Mouse (Mus musculus) left cerebral cortex, adult 11 months (tissue): ENCODE measurements around the gene Zfp385c.
"Not testable (repeated sequence)": the region's sequence is repeated elsewhere in the genome, so short reads cannot be mapped to it uniquely, and the experiment has no call there.

Experiments
- DNase-seq: peaks from one replicate; pipeline ENCODE4 v3.0.0; 2022; ENCODE audit warnings: low spot score

Zfp385c gene

GRCm38 (mm10) chr11:100625754-100626700, 66.2 kb downstream of the Zfp385c start:
- no peak for DNase-seq

GRCm38 (mm10) chr11:100623867-100624266, 68.4 kb downstream of the Zfp385c start:
- no peak for DNase-seq

GRCm38 (mm10) chr11:100622714-100623113, 69.5 kb downstream of the Zfp385c start:
- peak; percentile 89 for DNase-seq

GRCm38 (mm10) chr11:100619982-100620381, 72.3 kb downstream of the Zfp385c start, which contains the start of gene Dnajc7:
Dnajc7 (minus strand) TSS chr11:100620168.
- DNase-seq: peak; percentile 50

- peak; percentile 91 for DNase-seq
Observed at GRCm38 (mm10) chr11:100619485-100619975, 72.7 kb downstream of the Zfp385c start.

- no peak for DNase-seq
Observed at GRCm38 (mm10) chr11:100618761-100619484, 73.3 kb downstream of the Zfp385c start, which contains the start of gene Nkiras2. Nkiras2 (plus strand) TSS chr11:100619244.

- no peak for DNase-seq
Observed at GRCm38 (mm10) chr11:100617480-100617879, 74.8 kb downstream of the Zfp385c start.

- not testable (repeated sequence) for DNase-seq
Observed at GRCm38 (mm10) chr11:100616836-100617235, 75.4 kb downstream of the Zfp385c start.

- DNase-seq: no peak
Observed at GRCm38 (mm10) chr11:100616332-100616731, 75.9 kb downstream of the Zfp385c start.

- DNase-seq: no peak
Observed at GRCm38 (mm10) chr11:100613241-100613640, 79.0 kb downstream of the Zfp385c start.

GRCm38 (mm10) chr11:100611627-100612026, 80.6 kb downstream of the Zfp385c start:
- DNase-seq: no peak

- no peak for DNase-seq
Observed at GRCm38 (mm10) chr11:100609997-100610680, 82.1 kb downstream of the Zfp385c start.

- no peak for DNase-seq
Observed at GRCm38 (mm10) chr11:100609355-100609996, 82.8 kb downstream of the Zfp385c start.

- DNase-seq: no peak
Observed at GRCm38 (mm10) chr11:100608796-100609195, 83.5 kb downstream of the Zfp385c start.

GRCm38 (mm10) chr11:100607121-100607520, 85.1 kb downstream of the Zfp385c start:
- no peak for DNase-seq

- no peak for DNase-seq
Observed at GRCm38 (mm10) chr11:100605451-100605850, 86.8 kb downstream of the Zfp385c start.

- no peak for DNase-seq
Observed at GRCm38 (mm10) chr11:100604321-100605005, 87.8 kb downstream of the Zfp385c start.

- DNase-seq: no peak
Observed at GRCm38 (mm10) chr11:100603813-100604212, 88.4 kb downstream of the Zfp385c start.

GRCm38 (mm10) chr11:100603155-100603554, 89.1 kb downstream of the Zfp385c start:
- no peak for DNase-seq

GRCm38 (mm10) chr11:100601372-100601771, 90.9 kb downstream of the Zfp385c start:
- DNase-seq: no peak

GRCm38 (mm10) chr11:100598074-100598473, 94.2 kb downstream of the Zfp385c start:
- DNase-seq: no peak
